Mouse (Mus musculus) ES-E14 (cell line): ENCODE measurements around the gene Tmcc2. TPM values are rescaled to one million over a fixed set of nuclear protein-coding genes. Genes with fewer than 3 reads are reported as not detected.
A peak's percentile ranks its signal among the peaks of the same experiment; 100 is the strongest.
"Not testable (repeated sequence)": the region's sequence is repeated elsewhere in the genome, so short reads cannot be mapped to it uniquely, and the experiment has no call there.

Experiments
- DNase-seq: peaks from one replicate; pipeline ENCODE4 v3.0.0-alpha.2; 2013; ENCODE audit warnings: low read depth, low spot score
- H3K27ac ChIP-seq: 2 replicates; pipeline ENCODE4 v1.5.1; 2012; ENCODE audit warnings: low read depth, mild to moderate bottlenecking, low read length, moderate library complexity, mixed read lengths; ENCODE audit not compliant: poor library complexity, insufficient read depth, severe bottlenecking
- H3K36me3 ChIP-seq: 2 replicates; pipeline ENCODE4 v1.6.1; 2012; ENCODE audit warnings: mild to moderate bottlenecking, low read length, moderate library complexity, mixed read lengths; ENCODE audit not compliant: control insufficient read depth, poor library complexity, insufficient read depth, severe bottlenecking
- H3K4me1 ChIP-seq, 2 experiments: fragments of 150-350 bp in 1 of 2; sonication (generic) in 1 of 2; 2 replicates each; pipeline ENCODE4 v1.6.1; 2012; ENCODE audit warnings: low read length in 2 of 2, mild to moderate bottlenecking in 1 of 2, mixed read lengths in 1 of 2; ENCODE audit not compliant: control insufficient read depth in 2 of 2, insufficient read depth in 2 of 2, poor library complexity in 1 of 2
- H3K4me3 ChIP-seq, 2 experiments: fragments of 150-350 bp in 1 of 2; sonication (generic) in 1 of 2; 2 replicates each; pipeline ENCODE4 v1.5.1; 2012; ENCODE audit warnings: low read length in 2 of 2, low read depth in 1 of 2, mild to moderate bottlenecking in 1 of 2, mixed read lengths in 1 of 2; ENCODE audit not compliant: insufficient read depth in 1 of 2, poor library complexity in 1 of 2, severe bottlenecking in 1 of 2
- H3K9ac ChIP-seq: 2 replicates; pipeline ENCODE4 v1.6.1; 2012; ENCODE audit warnings: low read depth, mild to moderate bottlenecking, low read length, mixed read lengths; ENCODE audit not compliant: poor library complexity, insufficient read depth, severe bottlenecking
- H3K9me3 ChIP-seq: fragments of 150-350 bp; sonication (generic); 2 replicates; pipeline ENCODE4 v1.6.1; 2012; ENCODE audit warnings: low read depth, mild to moderate bottlenecking, low read length; ENCODE audit not compliant: control insufficient read depth, insufficient read depth
- CHD2 ChIP-seq: IDR thresholded peaks from 2 replicates; pipeline ENCODE4 v1.6.1; 2014; ENCODE audit warnings: mild to moderate bottlenecking, low read depth, low read length, inconsistent platforms
- HCFC1 ChIP-seq: IDR thresholded peaks from 2 replicates; pipeline ENCODE4 v1.6.1; 2012; ENCODE audit warnings: low read length, inconsistent platforms, borderline replicate concordance; ENCODE audit not compliant: insufficient read depth
- MAFK ChIP-seq: IDR thresholded peaks from 2 replicates; pipeline ENCODE4 v1.6.1; 2014; ENCODE audit warnings: mild to moderate bottlenecking, low read depth, low read length, inconsistent platforms; ENCODE audit not compliant: insufficient read depth
- ZC3H11A ChIP-seq: IDR thresholded peaks from 2 replicates; pipeline ENCODE4 v1.6.1; 2012; ENCODE audit warnings: low read depth, mild to moderate bottlenecking, inconsistent platforms, low read length, borderline replicate concordance
- ZNF384 ChIP-seq: IDR thresholded peaks from 2 replicates; pipeline ENCODE4 v1.6.1; 2012; ENCODE audit warnings: low read depth, low read length, inconsistent platforms
- in situ Hi-C, 2 experiments: fragments of 600-800 bp; cut with MboI; formaldehyde crosslinking; loops; one replicate each; pipeline ENCODE4 v1.15.1; 2025; ENCODE audit warnings: low sequenced_read_pairs in 2 of 2, inconsistent platforms in 1 of 2; ENCODE audit not compliant: unreplicated experiment in 2 of 2
- total RNA-seq: library from RNA; depleted of rRNA; stranded (reverse); fragments of 300-350 nt; gene quantifications from 2 replicates; pipeline ENCODE4 v1.2.3, GENCODE M21; 2012

The Tmcc2 gene
- total RNA-seq, 1 experiment, result 7.9 TPM

GRCm38 (mm10) chr1:132355841-132356242, 35.2 kb downstream of the Tmcc2 start:
- in situ Hi-C loops, result loop anchor here in 1 of 2 experiments (5.0 kb wide), 1 partner anchor 49 kb away; no protein-coding TSS in a partner anchor
- H3K4me3 ChIP-seq, result no peak overlapping the region
- H3K9me3 ChIP-seq, result no peaks in the 10 kb centered on the region
- peaks cover 2 to 11% of the 10 kb centered on the region in 2 experiments; a peak in 2 of 4 replicates for H3K4me1 ChIP-seq
- TF ChIP-seq HCFC1 (no peak), CHD2 (no peak), ZNF384 (no peak), ZC3H11A (peak; percentile 98), MAFK (no peak)
- H3K9ac ChIP-seq, result no peak overlapping the region
- peaks cover 10% of the 10 kb centered on the region; the same call in 1 of the 2 replicates for H3K36me3 ChIP-seq
- DNase-seq, result peak; percentile 83
- no peak overlapping the region for H3K27ac ChIP-seq

- no peak overlapping the region for H3K4me3 ChIP-seq
- TF ChIP-seq ZC3H11A (no peak), HCFC1 (no peak), MAFK (no peak), ZNF384 (no peak), CHD2 (no peak)
- H3K36me3 ChIP-seq, result peaks cover 3% of the 10 kb centered on the region; the same call in 1 of the 2 replicates
- DNase-seq, result no peak
- H3K9ac ChIP-seq, result no peak overlapping the region
- no peak overlapping the region for H3K27ac ChIP-seq
- in situ Hi-C loops, result loop anchor here in 1 of 2 experiments (5.0 kb wide), 1 partner anchor 48 kb away; no protein-coding TSS in a partner anchor
- no peaks in the 10 kb centered on the region for H3K9me3 ChIP-seq
- peaks cover 2 to 7% of the 10 kb centered on the region in 2 experiments; a peak in 2 of 4 replicates for H3K4me1 ChIP-seq
Measured at GRCm38 (mm10) chr1:132355162-132355601, 35.9 kb downstream of the Tmcc2 start.

- H3K36me3 ChIP-seq, result peaks cover 3% of the 10 kb centered on the region; the same call in 1 of the 2 replicates
- DNase-seq, result no peak
- no peaks in the 10 kb centered on the region for H3K9me3 ChIP-seq
- TF ChIP-seq HCFC1, result no peak
- TF ChIP-seq ZC3H11A, result no peak
- TF ChIP-seq ZNF384, result no peak
- H3K27ac ChIP-seq, result no peak overlapping the region
- peaks cover 2 to 7% of the 10 kb centered on the region in 2 experiments; a peak in 2 of 4 replicates for H3K4me1 ChIP-seq
- no peak overlapping the region for H3K9ac ChIP-seq
- H3K4me3 ChIP-seq, result no peak overlapping the region
- in situ Hi-C loops, result no loop called here
Measured at GRCm38 (mm10) chr1:132354234-132354633, 36.8 kb downstream of the Tmcc2 start.

- H3K36me3 ChIP-seq, result no peaks in the 10 kb centered on the region
- in situ Hi-C loops, result no loop called here
- no peak overlapping the region for H3K9ac ChIP-seq
- H3K27ac ChIP-seq, result no peak overlapping the region
- H3K9me3 ChIP-seq, result no peaks in the 10 kb centered on the region
- H3K4me3 ChIP-seq, result no peak overlapping the region
- TF ChIP-seq CHD2 (no peak), MAFK (no peak), ZNF384 (no peak), ZC3H11A (no peak), HCFC1 (no peak)
- no peak for DNase-seq
- peaks cover 2 to 7% of the 10 kb centered on the region in 2 experiments; a peak in 2 of 4 replicates for H3K4me1 ChIP-seq
Measured at GRCm38 (mm10) chr1:132353389-132353788, 37.7 kb downstream of the Tmcc2 start.

- no peak overlapping the region for H3K9ac ChIP-seq
- in situ Hi-C loops, result no loop called here
- H3K4me3 ChIP-seq, result no peak overlapping the region
- H3K36me3 ChIP-seq, result no peaks in the 10 kb centered on the region
- H3K27ac ChIP-seq, result no peak overlapping the region
- H3K4me1 ChIP-seq, result peaks cover 2 to 3% of the 10 kb centered on the region in 2 experiments; a peak in 2 of 4 replicates
- no peaks in the 10 kb centered on the region for H3K9me3 ChIP-seq
- no peak for TF ChIP-seq ZC3H11A
- TF ChIP-seq ZNF384, result no peak
- no peak for TF ChIP-seq MAFK
- no peak for TF ChIP-seq HCFC1
- TF ChIP-seq CHD2, result no peak
- no peak for DNase-seq
Measured at GRCm38 (mm10) chr1:132351058-132351457, 40.0 kb downstream of the Tmcc2 start.

GRCm38 (mm10) chr1:132349601-132350000, 41.5 kb downstream of the Tmcc2 start:
- H3K9ac ChIP-seq, H3K9me3 ChIP-seq, DNase-seq, H3K4me1 ChIP-seq, H3K27ac ChIP-seq, in situ Hi-C loops, H3K36me3 ChIP-seq, H3K4me3 ChIP-seq: not testable (repeated sequence)

GRCm38 (mm10) chr1:132349049-132349448, 42.0 kb downstream of the Tmcc2 start:
- H3K4me3 ChIP-seq, H3K36me3 ChIP-seq, H3K9me3 ChIP-seq, in situ Hi-C loops, H3K9ac ChIP-seq, H3K27ac ChIP-seq, DNase-seq, H3K4me1 ChIP-seq: not testable (repeated sequence)
